Mouse (Mus musculus): ENCODE data around the gene Il31ra.

DNA sequence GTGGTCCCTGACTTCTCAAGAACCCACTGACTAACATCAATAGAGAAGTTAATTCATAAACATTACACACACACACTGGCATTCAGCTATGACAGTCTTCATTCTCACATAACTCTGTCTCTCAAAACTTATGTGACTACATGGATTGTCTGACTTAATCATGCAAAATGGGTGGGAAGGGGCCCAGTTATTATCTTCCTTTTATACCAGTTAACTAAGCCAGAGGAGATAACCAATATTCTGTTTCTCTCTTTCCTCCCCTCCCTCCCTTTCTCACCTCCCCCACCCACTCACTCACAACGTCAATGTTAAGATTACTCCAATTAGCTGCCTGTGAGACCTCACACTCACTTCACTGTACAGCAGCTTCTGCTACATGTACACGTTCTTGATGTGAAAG lies 3.9 kb downstream of the Il31ra start:
- TF ChIP-seq CTCF (IDR thresholded peaks at IDR 0.05; ENCODE audit: extremely low read depth, insufficient read length, insufficient replicate concordance, low read depth, low read length) (no peak), POLR2A (IDR thresholded peaks at IDR 0.05; ENCODE audit: low read depth, low read length) (no peak)
